Mouse (Mus musculus) hindbrain, embryonic 11.5 days (tissue): ENCODE data around the gene St3gal6. TPM values are rescaled to one million over a fixed set of nuclear protein-coding genes. Genes with fewer than 3 reads are reported as not detected.

Source experiments
- ATAC-seq: fragments of 200-750 bp; cut with Nextera tagmentation; 2 replicates; pipeline ENCODE4 v1.8.0; 2017; ENCODE audit warnings: mild to moderate bottlenecking, moderate TSS enrichment, moderate library complexity; ENCODE audit not compliant: low FRiP score
- DNase-seq: peaks from one replicate; pipeline ENCODE4 v3.0.0-alpha.2; 2015; ENCODE audit warnings: low spot score
- H3K27ac ChIP-seq: fragments of 300-500 bp; sonication (generic); 2 replicates; pipeline ENCODE4 v1.5.1; 2014; ENCODE audit warnings: mild to moderate bottlenecking, low read depth, low read length
- H3K27me3 ChIP-seq: fragments of 300-500 bp; sonication (generic); 2 replicates; pipeline ENCODE4 v1.6.1; 2014; ENCODE audit warnings: mild to moderate bottlenecking, low read length, moderate library complexity, mixed read lengths; ENCODE audit not compliant: control insufficient read depth, insufficient read depth
- H3K36me3 ChIP-seq: fragments of 300-500 bp; sonication (generic); 2 replicates; pipeline ENCODE4 v1.6.1; 2014; ENCODE audit warnings: mild to moderate bottlenecking, low read length, moderate library complexity, mixed read lengths; ENCODE audit not compliant: control insufficient read depth, insufficient read depth
- H3K4me1 ChIP-seq: fragments of 300-500 bp; sonication (generic); replicated peaks from 2 replicates; pipeline ENCODE4 v1.6.1; 2014; ENCODE audit warnings: low read length, mixed read lengths; ENCODE audit not compliant: control insufficient read depth, insufficient read depth
- H3K4me2 ChIP-seq: fragments of 300-500 bp; sonication (generic); replicated peaks from 2 replicates; pipeline ENCODE4 v1.6.1; 2014; ENCODE audit warnings: mild to moderate bottlenecking, low read depth, low read length
- H3K4me3 ChIP-seq: fragments of 300-500 bp; sonication (generic); 2 replicates; pipeline ENCODE4 v1.5.1; 2014; ENCODE audit warnings: low read depth, low read length
- H3K9ac ChIP-seq: fragments of 300-500 bp; sonication (generic); 2 replicates; pipeline ENCODE4 v1.6.1; 2014; ENCODE audit warnings: low read depth, low read length
- H3K9me3 ChIP-seq: fragments of 300-500 bp; sonication (generic); 2 replicates; pipeline ENCODE4 v1.6.1; 2016; ENCODE audit warnings: low read length; ENCODE audit not compliant: control insufficient read depth
- WGBS: fragments of 180-500 bp; shearing (Covaris S2); extraction: QIAGEN DNeasy Blood & Tissue Kit; methylation state at CpG from one replicate; pipeline ENCODE4 v1.1.7; 2014; 5-methylcytosine and 5-hydroxymethylcytosine counted together
- polyA plus RNA-seq: library from polyadenylated mRNA; unstranded; fragments of >200 nt; fragmentation: Nextera tagmentation; extraction: Ambion mirVana; gene quantifications from 2 replicates; pipeline ENCODE4 v1.2.1, GENCODE M21; 2014

Gene St3gal6
- polyA plus RNA-seq, 1 experiment from 2014 or later = 9.8 TPM

DNA sequence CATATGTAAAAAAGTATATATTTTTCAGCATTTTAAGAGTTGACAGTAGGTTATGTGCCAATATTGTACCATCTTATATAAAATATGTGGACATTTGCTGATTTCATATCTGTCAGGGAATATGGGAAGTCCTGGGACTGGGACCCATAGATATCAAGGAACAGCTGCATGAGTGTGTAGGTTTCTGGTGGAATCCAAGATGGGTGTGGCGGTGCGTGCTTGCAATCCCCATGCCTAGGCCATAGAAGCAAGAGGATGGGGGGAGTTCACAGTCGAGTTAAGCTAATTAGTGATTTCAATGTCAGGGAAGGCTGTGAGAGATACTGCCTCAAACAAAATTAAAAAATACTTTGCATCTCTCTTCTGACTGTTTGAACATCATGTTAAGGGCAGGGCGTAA lies 75.0 kb downstream of the St3gal6 start:
- H3K9me3 ChIP-seq = no peaks in the 10 kb centered on the region
- 98% methylated on average over 4 of the region's 4 CpGs for WGBS
- H3K4me1 ChIP-seq = no peaks in the 10 kb centered on the region
- DNase-seq = no peak
- no peak overlapping the region for H3K4me2 ChIP-seq
- no peak for ATAC-seq
- H3K36me3 ChIP-seq = no peaks in the 10 kb centered on the region
- no peak overlapping the region for H3K9ac ChIP-seq
- H3K27ac ChIP-seq = no peak overlapping the region
- no peak overlapping the region for H3K4me3 ChIP-seq
- no peaks in the 10 kb centered on the region for H3K27me3 ChIP-seq

DNA sequence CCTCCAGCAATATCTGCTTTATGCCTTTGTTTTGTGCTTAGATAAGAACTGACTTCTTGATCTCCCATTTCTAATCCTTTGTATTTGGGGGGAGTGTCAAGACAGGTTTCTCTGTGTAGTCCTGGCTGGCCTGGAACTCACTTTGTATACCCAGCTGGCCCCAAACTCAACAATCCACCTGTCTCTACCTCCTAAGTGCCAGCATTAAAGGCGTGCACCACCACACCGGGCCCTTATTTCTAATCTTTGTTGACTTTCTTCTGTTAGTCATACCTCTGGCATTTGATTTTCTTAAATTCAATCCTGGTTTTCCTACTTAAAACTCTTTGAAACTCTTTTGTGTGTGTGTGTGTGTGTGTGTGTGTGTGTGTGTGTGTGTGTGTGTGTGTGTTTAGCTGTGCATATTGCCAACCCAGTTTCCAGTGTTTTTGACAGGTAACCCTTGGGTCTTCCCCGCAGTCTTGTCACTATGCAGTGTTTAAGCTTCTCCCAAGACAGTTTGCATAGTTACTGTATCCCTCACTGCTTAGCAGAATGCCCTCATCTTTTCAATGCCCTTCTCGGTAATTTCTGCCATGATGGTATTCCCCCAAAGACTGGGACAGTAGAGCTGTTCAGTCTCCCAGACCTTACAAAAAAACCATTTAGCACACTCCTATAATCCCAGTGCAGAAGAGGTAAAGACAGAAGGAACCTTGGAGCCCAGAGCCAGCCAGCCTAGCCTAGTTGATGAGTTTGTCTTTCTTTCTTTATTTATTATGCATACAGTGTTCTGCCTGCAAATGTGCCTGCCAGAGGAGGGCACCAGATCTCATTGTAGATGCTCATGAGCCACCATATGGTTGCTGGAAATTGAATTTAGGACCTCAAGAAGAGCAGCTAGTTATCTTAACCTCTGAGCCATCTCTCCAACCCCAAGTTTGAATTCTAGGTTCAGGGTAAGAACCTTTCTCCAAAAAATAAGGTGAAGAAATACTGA lies 77.5 kb downstream of the St3gal6 start:
- no peaks in the 10 kb centered on the region for H3K27me3 ChIP-seq

DNA sequence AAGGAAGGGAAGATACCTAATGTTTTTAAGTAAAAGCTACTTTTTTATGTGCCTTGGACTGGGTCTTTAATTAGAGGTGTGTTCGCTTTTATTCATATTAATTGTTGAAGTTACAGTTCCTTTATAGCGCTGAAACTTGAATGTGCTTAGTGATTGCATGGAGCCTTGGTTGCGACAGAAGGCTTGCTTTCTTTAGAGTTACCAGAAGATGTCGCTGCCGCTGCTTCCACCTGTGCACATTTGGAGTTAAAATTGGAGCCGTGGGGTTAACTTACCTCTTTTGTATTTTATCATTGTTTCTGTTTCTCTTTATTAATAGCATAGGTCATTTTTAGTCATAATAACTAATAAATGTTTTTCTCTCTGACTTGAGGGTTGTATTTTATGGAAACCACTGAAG lies 79.3 kb downstream of the St3gal6 start:
- H3K4me3 ChIP-seq = no peak overlapping the region
- no peak overlapping the region for H3K9ac ChIP-seq
- H3K4me2 ChIP-seq = no peak overlapping the region
- H3K27ac ChIP-seq = no peak overlapping the region
- H3K27me3 ChIP-seq = no peaks in the 10 kb centered on the region
- H3K4me1 ChIP-seq = no peaks in the 10 kb centered on the region
- no peak for DNase-seq
- 74% methylated on average over 6 of the region's 6 CpGs for WGBS
- ATAC-seq = no peak
- H3K9me3 ChIP-seq = no peaks in the 10 kb centered on the region
- no peaks in the 10 kb centered on the region for H3K36me3 ChIP-seq

More for the DNA sequence above, 77.5 kb downstream of the St3gal6 start:
- ATAC-seq = no peak
- no peak for DNase-seq
- Histone ChIP-seq H3K4me2 (no peak overlapping the region), H3K4me1 (no peaks in the 10 kb centered on the region), H3K9me3 (no peaks in the 10 kb centered on the region), H3K4me3 (no peak overlapping the region), H3K9ac (no peak overlapping the region), H3K36me3 (no peaks in the 10 kb centered on the region), H3K27ac (no peak overlapping the region)
- 91% methylated on average over 4 of the region's 4 CpGs for WGBS

DNA sequence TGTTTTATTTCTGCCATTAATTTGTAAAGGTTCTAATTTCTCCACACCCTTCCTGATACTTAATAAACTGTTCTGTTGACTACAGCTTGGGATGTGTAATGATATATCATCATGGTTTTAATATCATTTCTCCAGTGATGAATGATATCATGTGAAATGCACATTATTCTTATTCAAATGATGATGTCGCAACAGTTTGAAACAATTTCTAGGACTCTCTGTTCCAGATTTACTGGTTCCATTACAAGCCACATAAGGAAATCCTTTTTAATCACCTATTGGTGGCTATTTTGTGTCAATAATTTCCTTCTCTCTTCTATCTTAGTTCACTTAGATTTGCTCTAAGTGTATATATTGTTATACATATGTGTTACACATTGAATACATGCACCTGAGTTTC lies 91.7 kb downstream of the St3gal6 start:
- Histone ChIP-seq H3K9me3 (no peaks in the 10 kb centered on the region), H3K4me1 (no peaks in the 10 kb centered on the region), H3K4me3 (no peak overlapping the region), H3K9ac (no peak overlapping the region), H3K27ac (no peak overlapping the region), H3K27me3 (no peaks in the 10 kb centered on the region), H3K36me3 (no peaks in the 10 kb centered on the region), H3K4me2 (no peak overlapping the region)
- no peak for DNase-seq
- 100% methylated on average over 1 of the region's 1 CpGs for WGBS
- ATAC-seq = no peak

DNA sequence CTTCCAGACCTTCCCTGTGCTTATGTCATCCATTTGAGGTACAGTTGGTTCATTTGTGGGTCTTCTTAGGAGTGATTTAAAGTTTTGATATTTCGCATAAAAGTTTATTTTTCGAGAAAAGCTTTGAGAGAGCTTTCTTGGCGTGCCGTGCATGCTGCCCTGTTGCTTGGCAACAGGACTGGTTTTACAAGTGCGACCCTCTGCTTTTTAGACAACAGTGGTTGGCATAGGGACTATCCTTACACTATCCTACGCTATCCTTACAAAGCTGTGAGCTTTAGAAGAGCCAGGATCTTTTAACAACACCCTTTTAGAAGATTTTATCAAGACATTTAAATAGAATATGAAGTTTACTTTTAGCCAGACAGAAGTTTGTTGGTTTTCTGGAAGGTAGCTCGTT lies 93.8 kb downstream of the St3gal6 start:
- WGBS = 86% methylated on average over 7 of the region's 7 CpGs
- Histone ChIP-seq H3K9ac (no peak overlapping the region), H3K9me3 (no peaks in the 10 kb centered on the region), H3K27me3 (no peaks in the 10 kb centered on the region), H3K4me2 (no peak overlapping the region), H3K4me3 (no peak overlapping the region), H3K36me3 (0 out of 2 replicates have a peak, but pooled peaks cover 3% of the 10 kb centered on the region), H3K4me1 (no peaks in the 10 kb centered on the region), H3K27ac (no peak overlapping the region)
- no peak for DNase-seq
- no peak for ATAC-seq

DNA sequence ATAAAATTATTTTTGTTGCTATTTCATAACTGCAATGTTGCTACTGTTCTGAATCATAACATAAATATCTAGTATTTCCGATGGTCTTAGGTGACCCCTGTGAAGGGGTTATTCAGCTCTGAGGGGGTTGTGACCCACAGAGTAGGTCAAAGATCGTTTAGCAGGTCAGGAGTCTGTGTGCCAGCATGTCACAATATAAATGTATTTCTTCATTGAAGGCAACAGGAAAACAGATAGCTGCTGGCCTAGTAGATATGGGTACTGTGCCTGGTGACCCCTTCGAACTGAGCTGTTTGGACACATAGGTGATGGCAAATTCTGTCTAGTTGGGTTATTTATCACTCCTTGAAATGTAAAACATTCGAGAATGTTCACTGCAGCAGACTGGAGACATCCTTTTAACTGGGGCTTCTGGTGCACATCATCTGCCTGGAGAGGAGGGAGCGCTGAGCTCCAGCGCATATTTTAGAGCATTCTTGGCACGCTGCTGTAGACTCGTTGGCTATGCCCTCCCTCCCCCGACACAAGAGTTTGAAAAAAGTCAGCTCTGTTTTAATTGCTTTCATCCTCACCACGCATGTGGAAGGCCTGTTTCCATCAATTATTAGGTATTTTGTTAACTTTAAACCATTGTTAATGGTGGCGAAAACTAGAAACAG lies 102.2 kb downstream of the St3gal6 start:
- no peaks in the 10 kb centered on the region for H3K9me3 ChIP-seq
- no peak overlapping the region for H3K4me3 ChIP-seq
- no peaks in the 10 kb centered on the region for H3K4me1 ChIP-seq
- no peak overlapping the region for H3K4me2 ChIP-seq
- 0 out of 2 replicates have a peak, but pooled peaks cover 3% of the 10 kb centered on the region for H3K36me3 ChIP-seq
- DNase-seq = no peak
- WGBS = 62% methylated on average over 11 of the region's 11 CpGs
- no peak overlapping the region for H3K27ac ChIP-seq
- no peak overlapping the region for H3K9ac ChIP-seq
- H3K27me3 ChIP-seq = no peaks in the 10 kb centered on the region
- ATAC-seq = no peak

Other genes starting within 250 kb of the St3gal6 start
- gene Dcbld2, start 115.8 kb downstream of the St3gal6 start, polyA plus RNA-seq = 14.0 and 16.7 TPM in 2 replicates
- gene Gm813, start 92.7 kb upstream of the St3gal6 start, polyA plus RNA-seq = not detected in 2 replicates
- gene E330017A01Rik, start 114.5 kb upstream of the St3gal6 start, polyA plus RNA-seq = not detected in 2 replicates
- 21.0 and 23.4 TPM in 2 replicates for gene Cpox, start 146.0 kb upstream of the St3gal6 start, polyA plus RNA-seq
- gene Gpr15, start 194.8 kb upstream of the St3gal6 start, polyA plus RNA-seq = not detected in 2 replicates
- gene Cldnd1, start 203.7 kb upstream of the St3gal6 start, polyA plus RNA-seq = 137 and 140 TPM in 2 replicates
- not detected in 2 replicates for gene Olfr172, start 238.9 kb upstream of the St3gal6 start, polyA plus RNA-seq